ENCODE assay signal across 9 mouse cellular contexts in the genomic region with DNA sequence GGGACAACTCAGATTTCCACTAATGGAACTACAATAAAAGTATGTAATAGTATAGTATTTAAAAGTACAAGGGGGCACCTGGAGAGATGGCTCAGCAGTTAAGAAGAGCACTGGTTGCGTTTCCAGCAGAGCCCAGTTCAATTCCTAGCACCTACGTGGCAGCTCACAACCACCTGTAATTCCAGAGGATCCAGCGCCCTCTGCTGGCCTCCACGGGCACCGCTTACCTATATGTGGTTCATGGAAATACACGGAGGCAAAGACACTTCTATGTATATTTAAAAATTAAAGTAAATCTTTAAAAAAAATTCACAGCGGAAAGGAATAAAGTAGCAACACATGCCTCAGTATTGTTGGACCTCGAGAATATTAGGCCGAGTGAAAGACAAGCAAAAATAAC. TPM values are rescaled to one million over a fixed set of nuclear protein-coding genes. Genes with fewer than 3 reads are reported as not detected.
DNase-seq lines count a peak whose midpoint lies in the region; ATAC-seq and TF ChIP-seq lines count a peak whose summit lies in the region.
"Had no signal": no experiment of that assay in that cellular context is flagged by ENCODE, and none has a peak within 500 bp of the region (broad histone marks: within the 10 kb centered on the region; RNA-seq: fewer than 3 reads in every experiment).

No protein-coding gene starts in this region.

- no peak overlapping the region for H3K4me2 ChIP-seq in heart, postnatal 0 days (ENCODE audit: low read depth, low read length)

- DNase-seq in heart, postnatal 0 days (ENCODE audit: low spot score) = no peak
- DNase-seq in heart, adult 9 months (ENCODE audit: low spot score in 2 of 2) = no peak
- DNase-seq in 3134 (ENCODE audit: extremely low read depth, insufficient read length, low spot score) (peak; percentile 13), ZHBTc4 (ENCODE audit: low read depth, low spot score) (peak; percentile 80)
- peak; percentile 37 to 52 for DNase-seq in kidney, postnatal 4 days
- DNase-seq in thymus, postnatal 4 days = peak; percentile 71
- DNase-seq in gastrocnemius, postnatal 25 days = no peak
- DNase-seq in left cerebral cortex, adult 18-20 months (ENCODE audit: low spot score in 2 of 2) = no peak

- no peak for TF ChIP-seq EP300 in heart, postnatal 0 days (IDR thresholded peaks at IDR 0.05; ENCODE audit: low read depth)

- H3K9ac ChIP-seq in heart, postnatal 0 days (replicated peaks; ENCODE audit: low read depth, low read length) = no peak overlapping the region

- H3K27ac ChIP-seq in heart, postnatal 0 days (ENCODE audit: low read depth) = no peak overlapping the region

- WGBS in heart, postnatal 0 days = 37% methylated on average over 9 of the region's 9 CpGs

- H3K4me1 ChIP-seq in heart, postnatal 0 days (ENCODE audit: control insufficient read depth, insufficient read depth) = no peaks in the 10 kb centered on the region

- no peaks in the 10 kb centered on the region for H3K36me3 ChIP-seq in heart, postnatal 0 days (replicated peaks; ENCODE audit: control insufficient read depth, insufficient read depth, low read length)

- no peak for ATAC-seq in heart, postnatal 0 days (ENCODE audit: insufficient read depth, low read depth)

- no peaks in the 10 kb centered on the region for H3K9me3 ChIP-seq in heart, postnatal 0 days (replicated peaks; ENCODE audit: control insufficient read depth, low read length)

- no peak overlapping the region for H3K4me3 ChIP-seq in heart, postnatal 0 days (ENCODE audit: low read depth, low read length)

- no peaks in the 10 kb centered on the region for H3K27me3 ChIP-seq in heart, postnatal 0 days (ENCODE audit: control insufficient read depth, insufficient read depth, low read length)

- peak; percentile 38 for TF ChIP-seq CTCF in heart, postnatal 0 days (IDR thresholded peaks at IDR 0.05; ENCODE audit: low read depth)

RNA-seq across cellular contexts. Expression of a gene that starts 12.7 kb away (rescaled TPM):
- total RNA-seq in heart, postnatal 0 days (2014; rRNA removed; ENCODE audit: low replicate concordance) = 1.2 and 2.9 TPM in 2 replicates
- polyA plus RNA-seq in heart, postnatal 0 days (2015; fragmentation: Nextera tagmentation; extraction: Ambion mirVana) = 0.26 and 0.34 TPM in 2 replicates
- not detected for total RNA-seq in gastrocnemius, postnatal 25 days (2021)
- total RNA-seq in left cerebral cortex, adult 18-20 months (2021) = not detected
- total RNA-seq: layer of hippocampus, postnatal 25 days had no signal

RNA-seq across cellular contexts. Expression of a gene that starts 36.6 kb away (rescaled TPM):
- total RNA-seq in heart, postnatal 0 days (2014; rRNA removed; ENCODE audit: low replicate concordance) = 1.9 and 5.5 TPM in 2 replicates
- polyA plus RNA-seq in heart, postnatal 0 days (2015; fragmentation: Nextera tagmentation; extraction: Ambion mirVana) = 2.0 and 2.3 TPM in 2 replicates
- not detected for total RNA-seq in gastrocnemius, postnatal 25 days (2021)
- under 1 TPM; 0.16 to 0.49 TPM for total RNA-seq in left cerebral cortex, adult 18-20 months (2021)
- total RNA-seq: layer of hippocampus, postnatal 25 days had no signal

RNA-seq across cellular contexts. Expression of a gene that starts 41.0 kb away (rescaled TPM):
- 0.19 and 1.9 TPM in 2 replicates for total RNA-seq in heart, postnatal 0 days (2014; rRNA removed; ENCODE audit: low replicate concordance)
- polyA plus RNA-seq in heart, postnatal 0 days (2015; fragmentation: Nextera tagmentation; extraction: Ambion mirVana) = 0.36 TPM in 2 replicates
- total RNA-seq in gastrocnemius, postnatal 25 days (2021) = not detected
- total RNA-seq in left cerebral cortex, adult 18-20 months (2021) = under 1 TPM; 0.37 to 0.45 TPM
- total RNA-seq: layer of hippocampus, postnatal 25 days had no signal

Comparison
In these comparisons a context has a peak if more than half of its experiments do, and no peak if none do; other contexts are left out.
1. DNase-seq: peak in 3134 (single experiment), ZHBTc4 (single experiment), kidney, postnatal 4 days (2 of 2) and thymus, postnatal 4 days (single experiment); none in heart, postnatal 0 days (single experiment), heart, adult 9 months (0 of 2), gastrocnemius, postnatal 25 days (single experiment) and left cerebral cortex, adult 18-20 months (0 of 2).